Mouse (Mus musculus): ENCODE data around the gene Zfp142.

Gene Zfp142

GRCm38 (mm10) chr1:74587773-74588445 is at the start of gene Zfp142, which contains the start of gene Bcs1l:
Gene Zfp142 (minus strand): TSS chr1:74588246.
Gene Bcs1l (plus strand): TSS chr1:74588289.
- in situ Hi-C loops (cut with MboI): loop anchor here (25.0 kb wide), 1 partner anchor 724 kb away; the partner anchor contains the start of gene Dnpep

GRCm38 (mm10) chr1:74632734-74633133 is 44.7 kb upstream of the Zfp142 start:
- in situ Hi-C loops (cut with MboI): no loop called here

- in situ Hi-C loops (cut with MboI): no loop called here
Observed at GRCm38 (mm10) chr1:74628001-74628400, 40.0 kb upstream of the Zfp142 start.

GRCm38 (mm10) chr1:74626076-74626475 is 38.0 kb upstream of the Zfp142 start:
- in situ Hi-C loops (cut with MboI): no loop called here

GRCm38 (mm10) chr1:74624183-74624582 is 36.1 kb upstream of the Zfp142 start:
- in situ Hi-C loops (cut with MboI): no loop called here

GRCm38 (mm10) chr1:74601267-74601962 is 13.4 kb upstream of the Zfp142 start, which contains the start of the genes Rnf25 and Stk36:
Gene Rnf25 (minus strand): TSS chr1:74601397.
Gene Stk36 (plus strand): TSS chr1:74601445.
- in situ Hi-C loops (cut with MboI): no loop called here

GRCm38 (mm10) chr1:74600501-74601266 is 12.6 kb upstream of the Zfp142 start:
- in situ Hi-C loops (cut with MboI): no loop called here

GRCm38 (mm10) chr1:74594434-74594833 is 6.4 kb upstream of the Zfp142 start:
- in situ Hi-C loops (cut with MboI): loop anchor here (25.0 kb wide), 1 partner anchor 718 kb away; the partner anchor contains the start of gene Dnpep

GRCm38 (mm10) chr1:74587233-74587772 is 743 bp downstream of the Zfp142 start:
- in situ Hi-C loops (cut with MboI): loop anchor here (25.0 kb wide), 1 partner anchor 725 kb away; the partner anchor contains the start of gene Dnpep

- in situ Hi-C loops (cut with MboI): loop anchor here (25.0 kb wide), 1 partner anchor 727 kb away; the partner anchor contains the start of gene Dnpep
Observed at GRCm38 (mm10) chr1:74584616-74585398, 3.2 kb downstream of the Zfp142 start.

- in situ Hi-C loops (cut with MboI): loop anchor here (25.0 kb wide), 1 partner anchor 730 kb away; the partner anchor contains the start of gene Dnpep
Observed at GRCm38 (mm10) chr1:74582621-74583020, 5.4 kb downstream of the Zfp142 start.

- in situ Hi-C loops (cut with MboI): no loop called here
Observed at GRCm38 (mm10) chr1:74569739-74570719, 18.0 kb downstream of the Zfp142 start.

GRCm38 (mm10) chr1:74565834-74566233 is 22.2 kb downstream of the Zfp142 start:
- in situ Hi-C loops (cut with MboI): no loop called here

GRCm38 (mm10) chr1:74559061-74559460 is 29.0 kb downstream of the Zfp142 start:
- in situ Hi-C loops (cut with MboI): no loop called here

- in situ Hi-C loops (cut with MboI): no loop called here
Observed at GRCm38 (mm10) chr1:74544184-74544583, 43.9 kb downstream of the Zfp142 start, which contains the start of gene Usp37. Gene Usp37 (minus strand): TSS chr1:74544284.

GRCm38 (mm10) chr1:74542451-74542961 is 45.5 kb downstream of the Zfp142 start, which contains the start of gene Plcd4:
Gene Plcd4 (plus strand): TSS chr1:74542888.
- in situ Hi-C loops (cut with MboI): no loop called here

- in situ Hi-C loops (cut with MboI): no loop called here
Observed at GRCm38 (mm10) chr1:74538650-74539049, 49.4 kb downstream of the Zfp142 start.

- in situ Hi-C loops (cut with MboI): no loop called here
Observed at GRCm38 (mm10) chr1:74528589-74528988, 59.5 kb downstream of the Zfp142 start.

- in situ Hi-C loops (cut with MboI): no loop called here
Observed at GRCm38 (mm10) chr1:74524746-74525145, 63.3 kb downstream of the Zfp142 start.

Data from mature B cell (primary cell).